Mouse (Mus musculus) heart, postnatal 10 days (tissue): ENCODE measurements around the gene Nanos3. TPM values are rescaled to one million over a fixed set of nuclear protein-coding genes. Genes with fewer than 3 reads are reported as not detected.

Source experiments
- DNase-seq, 2 experiments: peaks; one replicate each; pipeline ENCODE4 v3.0.0; 2021
- intact Hi-C: fragments of 180-260 bp; cut with DNase I; formaldehyde crosslinking; loops from one replicate; pipeline ENCODE4 v1.15.1; 2025
- total RNA-seq, 2 experiments: library from RNA; stranded (reverse); gene quantifications; 2 replicates each; pipeline ENCODE4 v1.2.3; 2021

Gene Nanos3
- total RNA-seq, 2 experiments from 2014 or later, result 3.6 to 4.1 TPM

DNA sequence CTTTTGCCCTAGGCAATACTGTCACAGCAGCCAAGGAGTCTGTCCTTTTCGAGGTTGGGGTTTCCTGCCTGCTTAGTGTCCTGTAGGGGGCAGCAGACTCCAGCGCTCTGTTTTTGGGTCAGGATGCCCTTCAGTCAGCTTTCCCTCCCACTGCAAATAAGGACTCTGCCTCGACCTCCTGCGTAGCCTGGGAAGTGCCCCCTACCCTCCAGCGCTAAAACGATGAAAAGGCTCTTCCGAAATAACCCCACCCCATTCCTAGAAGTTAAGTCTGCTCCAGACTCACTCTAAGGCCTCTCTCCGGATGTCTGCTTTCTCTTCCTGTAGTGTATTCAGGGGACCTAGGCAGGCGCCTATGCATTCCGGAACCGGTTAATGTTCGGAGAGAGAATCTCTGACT lies 1.5 kb upstream of the Nanos3 start:
- intact Hi-C loops, result loop anchor here (1.0 to 5.0 kb wide), 4 partner anchors 24 to 170 kb away; partner anchors contain the start of gene Ccdc130
- DNase-seq, result peak; percentile 88 to 91

- intact Hi-C loops, result loop anchor here (5.0 kb wide), 1 partner anchor 88 kb away; the partner anchor contains the start of gene Ccdc130
- DNase-seq, result peak in 1 of 2 experiments; percentile 56
Observed at GRCm38 (mm10) chr8:84184085-84185043, 653 bp downstream of the Nanos3 start.

DNA sequence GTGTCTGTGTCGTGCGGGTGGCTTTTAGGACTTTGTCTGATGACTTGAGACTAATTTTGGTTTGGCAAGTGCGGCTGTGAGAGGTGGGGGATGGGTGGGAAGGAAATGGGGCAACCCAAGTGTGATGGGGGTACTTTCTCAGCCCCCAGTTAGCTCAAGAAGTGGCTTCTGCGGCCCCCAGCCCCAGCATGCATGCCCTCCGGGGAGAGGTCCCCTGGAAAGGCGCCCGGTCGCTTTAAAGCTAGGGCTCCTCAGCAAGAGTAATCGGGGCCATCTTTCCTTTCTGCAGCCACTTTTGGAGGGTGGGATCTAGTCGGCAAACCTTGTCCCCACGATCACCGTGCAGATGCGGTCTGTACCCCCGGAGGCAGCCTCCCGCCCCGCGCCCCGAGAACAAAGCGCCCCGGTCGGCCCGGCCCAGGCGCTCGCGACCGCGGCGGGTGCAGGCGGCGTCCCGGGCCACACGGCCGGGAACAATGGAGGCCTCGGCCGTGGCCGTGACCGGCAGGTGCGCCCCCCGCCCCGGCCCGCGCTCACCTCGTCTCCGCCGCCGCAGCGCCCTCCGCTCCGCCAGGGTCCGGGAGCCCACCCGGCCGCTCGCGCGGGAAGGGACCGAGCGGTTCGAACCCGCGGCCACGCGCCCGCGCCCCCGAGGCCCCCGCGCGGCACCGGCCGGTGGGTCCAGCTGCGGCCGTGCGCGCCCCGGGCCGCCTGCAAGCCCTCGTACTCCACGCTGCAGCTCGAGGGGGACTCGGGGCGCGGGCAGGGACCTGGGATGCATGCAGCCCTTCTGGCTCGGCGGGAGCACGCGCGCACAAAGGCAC lies 1.5 kb downstream of the Nanos3 start:
- intact Hi-C loops, result loop anchor here (2.0 kb wide), 2 partner anchors 35 to 79 kb away; partner anchors contain the start of genes 4930432K21Rik and Dcaf15
- DNase-seq, result peak; percentile 58 to 62

GRCm38 (mm10) chr8:84182833-84183232 lies 2.2 kb downstream of the Nanos3 start:
- no peak for DNase-seq
- intact Hi-C loops, result loop anchor here (2.0 kb wide), 2 partner anchors 34 to 78 kb away; partner anchors contain the start of genes 4930432K21Rik and Dcaf15

- DNase-seq, result peak; percentile 67 to 68
- intact Hi-C loops, result no loop called here
Observed at GRCm38 (mm10) chr8:84180530-84181190, 4.4 kb downstream of the Nanos3 start.

DNA sequence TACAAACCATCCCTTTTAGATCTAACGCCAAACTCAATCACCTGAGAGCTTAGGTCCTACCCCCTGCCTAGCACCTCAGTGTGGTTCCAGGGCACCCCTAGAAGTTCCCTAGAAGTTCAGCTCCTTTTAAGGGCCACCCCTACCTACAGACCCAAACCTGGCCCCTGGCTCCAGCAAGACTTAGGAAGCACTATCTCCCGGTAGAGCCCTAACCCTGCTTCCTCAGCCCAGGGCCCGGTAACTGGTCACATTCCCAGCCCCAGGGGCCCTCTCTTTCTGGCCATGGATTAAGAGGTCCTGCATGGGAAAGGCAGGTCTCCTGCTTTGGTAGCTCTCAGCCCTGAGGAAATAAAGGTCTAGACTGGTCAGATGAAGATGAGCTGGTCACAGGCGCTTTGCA lies 5.1 kb downstream of the Nanos3 start:
- intact Hi-C loops, result loop anchor here (2.0 kb wide), 1 partner anchor 139 kb away; no protein-coding TSS in a partner anchor
- DNase-seq, result no peak

GRCm38 (mm10) chr8:84178592-84178991 lies 6.4 kb downstream of the Nanos3 start:
- DNase-seq, result no peak
- intact Hi-C loops, result loop anchor here (2.0 kb wide), 1 partner anchor 138 kb away; no protein-coding TSS in a partner anchor

DNA sequence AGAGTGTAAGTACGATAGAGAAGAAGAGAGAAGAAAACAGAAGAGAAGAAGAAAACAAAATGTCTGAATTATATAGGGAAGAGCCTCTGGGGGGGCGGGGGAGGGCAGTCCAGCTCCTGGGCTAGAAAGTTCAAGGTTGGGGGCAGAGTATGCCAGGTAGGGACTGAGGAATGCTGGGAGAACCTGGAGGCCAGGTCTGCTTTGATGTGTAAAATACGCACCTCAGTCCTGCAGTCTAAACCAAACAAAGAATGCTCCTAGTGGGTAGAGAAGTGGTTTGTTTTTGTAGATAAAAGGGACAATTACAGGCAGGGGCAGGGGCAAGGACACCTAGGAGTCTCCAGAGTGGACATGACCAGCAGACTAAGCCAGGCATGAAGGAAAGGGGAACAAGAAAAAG lies 7.6 kb downstream of the Nanos3 start:
- intact Hi-C loops, result no loop called here

DNA sequence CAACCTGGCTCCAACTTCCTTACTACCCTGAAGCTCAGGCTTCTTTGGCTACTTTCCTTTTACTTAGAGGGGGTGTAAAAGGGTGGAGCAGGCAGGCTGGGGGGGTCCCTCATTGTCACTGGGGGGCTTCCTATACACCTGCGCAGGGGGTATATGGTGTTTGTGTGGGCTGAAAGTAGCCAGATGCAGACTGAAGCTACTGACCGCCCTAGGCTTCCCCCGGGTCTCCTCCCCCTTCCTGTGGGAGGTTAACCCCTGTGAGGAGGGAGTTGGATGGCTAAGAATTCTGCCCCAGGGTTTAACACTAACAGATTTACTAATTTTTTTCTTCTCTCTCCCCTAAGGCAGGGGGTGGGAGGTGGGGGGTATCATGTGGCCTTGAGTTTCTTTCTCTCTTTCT lies 8.5 kb downstream of the Nanos3 start:
- DNase-seq, result no peak
- intact Hi-C loops, result no loop called here

More for the DNA sequence above, 7.6 kb downstream of the Nanos3 start:
- DNase-seq, result no peak

- DNase-seq, result no peak
- intact Hi-C loops, result no loop called here
Observed at GRCm38 (mm10) chr8:84173861-84174260, 11.2 kb downstream of the Nanos3 start.

GRCm38 (mm10) chr8:84170096-84170495 lies 14.9 kb downstream of the Nanos3 start:
- intact Hi-C loops, result no loop called here

DNA sequence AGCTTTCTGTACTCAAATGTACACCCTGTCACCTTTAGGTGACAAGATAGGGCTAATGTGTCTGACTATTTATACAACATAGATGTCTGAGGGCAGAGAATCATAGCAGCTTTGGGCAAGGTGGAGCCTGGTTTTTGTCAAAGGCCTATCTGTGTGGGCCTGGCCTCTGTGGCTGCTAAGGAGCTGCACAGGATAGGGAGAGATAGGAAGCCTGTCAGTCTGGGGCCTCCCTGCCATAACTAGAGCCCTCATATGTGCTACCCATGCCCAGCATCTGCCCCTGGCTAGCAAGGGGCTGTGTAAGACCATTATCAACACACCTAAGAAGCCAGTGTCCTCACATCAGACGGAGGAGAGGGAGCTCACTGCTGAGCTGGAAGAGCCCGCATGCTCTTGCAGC lies 17.3 kb downstream of the Nanos3 start:
- intact Hi-C loops, result no loop called here

More at GRCm38 (mm10) chr8:84170096-84170495, 14.9 kb downstream of the Nanos3 start:
- DNase-seq, result no peak

DNA sequence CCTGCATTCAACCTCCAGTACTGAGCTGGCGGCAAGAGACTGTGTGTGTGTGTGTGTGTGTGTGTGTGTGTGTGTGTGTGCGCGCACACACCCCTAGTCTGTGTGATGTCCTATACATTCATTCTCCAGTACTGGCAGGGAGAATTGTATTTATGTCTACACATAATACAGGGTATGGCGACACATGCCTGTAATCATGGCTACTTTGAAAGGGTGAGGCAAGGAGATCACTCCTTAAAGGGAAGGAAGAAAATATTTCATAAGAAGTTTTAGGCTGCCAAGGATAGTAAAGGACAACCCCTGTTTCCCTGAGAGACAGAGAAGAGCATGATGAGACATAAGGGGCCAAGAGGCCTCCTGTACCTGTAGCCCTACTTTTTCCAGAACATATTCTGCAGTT lies 27.4 kb downstream of the Nanos3 start:
- intact Hi-C loops, result no loop called here
- no peak for DNase-seq

More for the DNA sequence above, 17.3 kb downstream of the Nanos3 start:
- no peak for DNase-seq

DNA sequence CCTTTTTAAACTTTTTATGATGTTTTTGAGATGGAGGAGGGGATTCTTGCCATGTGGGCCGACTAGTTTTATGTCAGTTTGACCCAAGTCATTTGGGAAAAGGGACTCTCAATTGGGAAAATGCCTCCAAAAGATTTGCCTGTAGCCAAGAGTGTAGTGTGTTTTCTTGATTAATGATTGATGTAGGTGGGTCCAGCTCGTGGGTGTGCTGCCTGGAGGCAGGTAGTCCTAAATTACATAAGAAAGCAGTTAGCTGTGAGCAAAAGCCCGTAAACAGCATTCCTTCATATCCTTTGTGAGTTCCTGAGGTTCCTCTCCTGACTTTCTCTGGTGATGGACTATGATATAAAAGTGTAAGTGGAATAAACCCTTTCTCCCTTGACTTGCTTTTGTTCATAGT lies 35.8 kb downstream of the Nanos3 start:
- DNase-seq, result no peak
- intact Hi-C loops, result loop anchor here (2.0 kb wide), 1 partner anchor 34 kb away; no protein-coding TSS in a partner anchor

- DNase-seq, result no peak
- intact Hi-C loops, result loop anchor here (2.0 kb wide), 1 partner anchor 34 kb away; no protein-coding TSS in a partner anchor
Observed at GRCm38 (mm10) chr8:84148531-84148850, 36.5 kb downstream of the Nanos3 start.

- DNase-seq, result peak; percentile 94 to 95
- intact Hi-C loops, result loop anchor here (2.0 kb wide), 1 partner anchor 35 kb away; no protein-coding TSS in a partner anchor
Observed at GRCm38 (mm10) chr8:84147769-84148530, 37.1 kb downstream of the Nanos3 start, which contains the start of the genes Cc2d1a and 4930432K21Rik. TSS of gene Cc2d1a (minus strand) at chr8:84147936. TSS of gene 4930432K21Rik (plus strand) at chr8:84148025.

DNA sequence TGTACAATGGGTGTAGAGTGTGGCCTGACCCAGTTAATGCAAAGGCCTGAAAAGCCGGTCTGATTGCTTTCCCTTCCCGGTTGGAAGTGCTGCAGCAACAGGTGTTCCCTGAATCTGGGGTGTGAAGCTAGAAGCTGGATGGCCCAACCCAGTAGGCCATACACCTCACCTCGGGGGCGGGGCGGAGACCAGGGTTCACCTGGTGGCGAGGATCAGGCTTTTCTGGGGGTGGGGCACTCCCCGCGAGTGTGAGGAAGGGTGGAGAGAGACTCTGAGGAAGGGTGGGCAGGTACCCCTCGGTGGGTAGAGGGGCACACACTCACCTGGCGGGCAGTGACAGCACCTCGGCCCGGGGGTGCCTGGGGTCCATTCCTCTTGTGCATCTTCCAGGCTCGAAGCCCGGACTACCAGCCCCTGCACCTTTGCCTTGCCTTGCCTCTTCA lies 37.7 kb downstream of the Nanos3 start:
- DNase-seq, result no peak
- intact Hi-C loops, result no loop called here

DNA sequence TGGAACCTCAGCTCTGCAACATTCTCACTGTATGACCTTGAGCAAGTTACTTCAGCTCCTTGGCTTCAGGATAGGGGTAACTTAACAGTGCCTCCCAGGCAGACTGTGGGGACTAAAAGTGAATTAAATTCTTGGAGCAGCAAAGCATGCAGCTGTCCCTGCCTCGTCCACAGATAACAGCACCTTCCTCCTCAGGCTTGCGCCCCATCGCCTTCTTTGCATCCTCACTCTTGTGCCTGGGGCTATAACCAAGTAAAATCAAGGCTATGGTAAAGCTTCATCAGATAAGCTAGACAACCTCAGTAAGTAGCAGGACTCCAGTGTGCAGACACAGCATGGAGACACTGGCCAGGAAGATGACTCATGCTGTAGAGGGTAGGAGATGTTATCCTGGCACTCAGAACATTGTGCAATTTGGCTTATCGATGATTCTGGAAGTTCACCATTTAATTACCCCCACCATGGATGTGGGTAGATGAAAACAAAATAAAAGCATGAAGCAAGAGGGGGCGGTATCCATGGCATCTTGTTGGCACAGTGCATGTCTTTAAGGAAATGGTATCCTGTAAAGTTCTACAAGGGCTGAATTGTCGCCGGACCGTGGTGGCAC lies 40.3 kb downstream of the Nanos3 start:
- DNase-seq, result no peak
- intact Hi-C loops, result no loop called here

- intact Hi-C loops, result no loop called here
- DNase-seq, result no peak
Observed at GRCm38 (mm10) chr8:84140838-84141237, 44.2 kb downstream of the Nanos3 start.
